Mouse (Mus musculus) bone marrow, adult 2 months (tissue): ENCODE results near the gene Prss12.

Experiments used
- CTCF ChIP-seq: fragments of 200-500 bp; IDR thresholded peaks from 2 replicates; pipeline ENCODE4 v1.5.1; 2011; ENCODE audit warnings: low read length, control low read depth; ENCODE audit not compliant: control insufficient read depth, insufficient read depth
- POLR2A ChIP-seq: fragments of 200-500 bp; IDR thresholded peaks from 2 replicates; pipeline ENCODE4 v1.6.1; 2011; ENCODE audit warnings: low read depth, mild to moderate bottlenecking, control low read depth, low read length, borderline replicate concordance; ENCODE audit not compliant: control insufficient read depth

GRCm38 (mm10) chr3:123508056-123508674 is 61.5 kb downstream of the Prss12 start:
- TF ChIP-seq POLR2A (peak; percentile 89), CTCF (peak; percentile 19; the same call in 1 of the 2 replicates)
